Mouse (Mus musculus): ENCODE measurements around the gene Irs1. TPM values are rescaled to one million over a fixed set of nuclear protein-coding genes. Genes with fewer than 3 reads are reported as not detected.

The Irs1 gene
- polyA plus RNA-seq, 1 experiment from 2014 or later: 9.3 TPM

DNA sequence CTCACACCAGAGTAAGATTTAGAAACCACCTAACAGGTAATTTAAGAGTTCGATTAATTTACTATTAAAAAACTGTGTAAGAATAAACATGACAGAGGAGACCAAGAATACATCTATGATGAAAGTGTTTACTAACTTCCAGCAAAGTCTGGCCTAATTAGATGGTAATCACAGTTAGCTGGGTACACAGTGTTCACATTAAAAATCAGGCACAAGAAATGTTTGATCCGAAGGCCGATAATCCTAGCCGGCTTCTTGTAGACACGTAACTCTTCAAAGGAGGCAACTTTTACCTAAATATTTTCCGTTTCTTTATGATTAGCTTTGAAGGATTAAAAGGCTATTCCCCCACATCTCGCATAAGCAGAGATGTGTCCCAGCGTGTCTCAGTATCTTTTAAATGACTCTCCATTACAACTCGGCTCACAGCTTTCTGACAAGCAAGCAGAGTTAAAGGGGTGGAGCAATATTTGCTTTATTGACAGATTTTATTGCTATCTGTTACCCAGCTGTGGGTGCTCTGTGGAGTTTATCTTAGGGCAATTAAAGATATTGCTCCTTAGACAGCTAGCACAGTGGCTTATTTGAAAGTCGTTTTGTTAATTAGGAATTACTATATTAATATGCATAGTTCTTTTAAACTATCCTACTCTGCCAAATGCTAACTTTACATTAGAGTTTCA is 102.5 kb downstream of the Irs1 start:
- H3K4me1 ChIP-seq (replicated peaks): no peaks in the 10 kb centered on the region
- 89% methylated on average over 10 of the region's 10 CpGs for WGBS

DNA sequence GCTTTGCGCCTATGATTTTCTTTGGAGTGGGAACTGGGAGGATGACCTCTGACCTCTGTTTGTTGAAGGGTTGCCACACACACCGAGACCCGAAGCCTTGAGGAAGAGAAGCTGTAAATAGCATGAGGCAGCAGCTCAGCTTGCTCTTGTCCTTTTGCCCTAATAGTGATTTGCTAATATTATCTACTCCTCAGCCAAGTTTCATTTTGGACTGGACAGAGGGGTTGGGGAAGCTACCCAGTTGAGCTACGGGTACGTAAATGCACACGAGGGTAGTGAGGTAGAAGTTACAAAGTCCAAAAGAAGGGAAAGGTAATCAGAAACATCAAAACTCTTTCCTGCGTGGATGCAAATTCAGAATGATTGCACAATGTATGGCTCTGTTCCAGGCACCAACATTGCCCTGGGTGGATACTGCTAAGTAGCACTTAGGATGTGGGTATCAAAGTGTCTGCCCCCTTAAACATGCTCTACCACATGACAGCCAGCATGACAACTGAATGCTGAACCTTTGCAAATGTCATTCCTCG is 107.2 kb downstream of the Irs1 start:
- no peak for DNase-seq (ENCODE audit: low spot score)
- WGBS: 71% methylated on average over 8 of the region's 8 CpGs
- Histone ChIP-seq H3K4me1 (replicated peaks) (no peaks in the 10 kb centered on the region), H3K27ac (no peak overlapping the region), H3K36me3 (no peaks in the 10 kb centered on the region), H3K4me3 (no peak overlapping the region), H3K27me3 (ENCODE audit: insufficient read depth, poor library complexity, severe bottlenecking) (no peaks in the 10 kb centered on the region), H3K9me3 (no peaks in the 10 kb centered on the region)

More for the DNA sequence above, 102.5 kb downstream of the Irs1 start:
- DNase-seq (ENCODE audit: low spot score): no peak
- Histone ChIP-seq H3K27me3 (ENCODE audit: insufficient read depth, poor library complexity, severe bottlenecking) (no peaks in the 10 kb centered on the region), H3K4me3 (no peak overlapping the region), H3K36me3 (no peaks in the 10 kb centered on the region), H3K27ac (no peak overlapping the region), H3K9me3 (no peaks in the 10 kb centered on the region)

Other genes with a start within 250 kb of the Irs1 start
- gene Gm9747, start 58.3 kb downstream of the Irs1 start, polyA plus RNA-seq (2016; fragmentation: Nextera tagmentation; extraction: Ambion mirVana): 23.3 and 25.1 TPM in 2 replicates
- gene Rhbdd1, start 25.0 kb upstream of the Irs1 start, polyA plus RNA-seq (2016; fragmentation: Nextera tagmentation; extraction: Ambion mirVana): 9.0 and 9.7 TPM in 2 replicates